In the genomic region with DNA sequence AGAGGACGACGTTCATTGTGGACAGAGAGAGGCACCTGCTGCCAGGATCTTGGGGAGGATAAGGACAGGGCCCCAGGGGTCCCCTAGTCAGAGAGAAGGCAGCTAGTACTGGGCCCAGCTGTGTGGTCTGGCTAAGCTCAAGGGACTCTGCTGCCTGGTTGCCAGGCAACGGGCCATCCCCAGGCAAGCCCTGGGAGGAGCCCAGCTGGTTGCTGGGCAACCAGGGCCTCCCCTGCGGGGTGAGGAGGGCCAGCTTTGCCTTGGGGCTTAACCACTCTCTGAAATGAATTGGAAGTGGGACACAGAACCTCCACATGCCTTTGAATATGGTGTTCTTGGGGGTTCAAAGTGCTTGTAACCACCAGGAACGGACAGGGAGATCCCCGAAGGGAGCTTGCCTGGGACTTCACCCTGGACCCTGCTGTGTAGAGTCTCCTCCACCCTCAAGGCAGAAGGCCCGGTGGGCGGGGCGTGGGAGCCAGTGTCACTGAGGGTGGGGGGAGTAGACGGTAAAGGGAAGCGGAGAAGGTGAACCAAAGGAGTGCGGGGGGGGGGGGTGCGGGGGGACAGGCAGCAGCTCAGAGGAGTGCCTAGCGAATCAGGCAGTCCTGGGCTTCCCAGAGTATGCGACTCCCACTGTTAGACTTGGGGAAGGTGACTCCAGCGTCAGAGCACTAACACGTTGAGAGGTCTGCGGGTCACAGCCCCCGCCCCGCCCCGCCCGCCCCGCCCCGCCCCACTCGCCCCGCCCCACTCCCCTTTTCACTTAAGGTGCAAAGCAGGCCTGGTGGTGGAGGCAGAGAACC, we compare ENCODE assay signal across 8 mouse cellular contexts. TPM values are rescaled to one million over a fixed set of nuclear protein-coding genes. Genes with fewer than 3 reads are reported as not detected.
DNase-seq lines count a peak whose midpoint lies in the region; TF ChIP-seq lines count a peak whose summit lies in the region.

A gene (minus strand): TSS at position 149 of the 806 bp plus-strand sequence.

- WGBS in olfactory bulb, adult 2 months = 4% methylated on average over 26 of the region's 26 CpGs

- H3K4me1 ChIP-seq in olfactory bulb, adult 2 months (ENCODE audit: control insufficient read depth, insufficient read depth, low read length) = peaks cover 25% of the 10 kb centered on the region

- no peak within 1 kb of the TSS for H3K27ac ChIP-seq in gastrocnemius, adult 2 months
- 0 out of 2 replicates have a peak within 1 kb of the TSS, but pooled peaks have one; percentile 6 for H3K27ac ChIP-seq in olfactory bulb, adult 2 months (ENCODE audit: insufficient read depth, low read depth, low read length)

- intact Hi-C loops in gastrocnemius, adult 2 months (cut with DNase I) = loop anchor here (5.0 kb wide), 2 partner anchors 90 to 420 kb away; no protein-coding TSS in a partner anchor

- no peak within 1 kb of the TSS for H3K4me3 ChIP-seq in gastrocnemius, adult 2 months
- no peak within 1 kb of the TSS for H3K4me3 ChIP-seq in olfactory bulb, adult 2 months (ENCODE audit: insufficient read depth, low read depth, low read length)

- TF ChIP-seq CTCF in gastrocnemius, adult 2 months (IDR thresholded peaks at IDR 0.05) = no peak
- no peak for TF ChIP-seq CTCF in olfactory bulb, adult 2 months (IDR thresholded peaks at IDR 0.05; ENCODE audit: insufficient read depth, low read depth, low read length)

- peak; percentile 61 for DNase-seq in gastrocnemius, adult 2 months
- no peak for DNase-seq in gastrocnemius, adult 18-20 months (ENCODE audit: low spot score)
- peak; percentile 79 for DNase-seq in WW6 (ENCODE audit: low read depth, low spot score)
- DNase-seq in forelimb bud, embryonic 11.5 days (ENCODE audit: low read depth, low spot score) = peak; percentile 91
- DNase-seq in kidney, postnatal 14 days = peak; percentile 71
- peak; percentile 38 to 64 for DNase-seq in lung, adult 18-20 months
- DNase-seq in thymus, postnatal 14 days = peak; percentile 68

- no peak for TF ChIP-seq POLR2A in olfactory bulb, adult 2 months (IDR thresholded peaks at IDR 0.05; ENCODE audit: insufficient read depth, low read depth, low read length)

RNA-seq across cellular contexts. Expression of the gene that starts here (rescaled TPM):
- not detected for total RNA-seq in gastrocnemius, adult 2 months (2021)
- total RNA-seq in gastrocnemius, adult 18-20 months (2021) = not detected
- not detected in 2 replicates for polyA plus RNA-seq in olfactory bulb, adult 2 months (2012; ENCODE audit: insufficient read depth, insufficient read length, low replicate concordance, missing spikeins)

Comparison
In these comparisons a context has a peak if more than half of its experiments do, and no peak if none do; other contexts are left out.
1. Peak in DNase-seq in gastrocnemius, adult 2 months; RNA of the gene not detected or under 1 TPM.